Mouse (Mus musculus) regulatory T cell (primary cell): ENCODE data around the gene Capza1.
"Not testable (repeated sequence)": the region's sequence is repeated elsewhere in the genome, so short reads cannot be mapped to it uniquely, and the experiment has no call there.

ENCODE experiments used
- in situ Hi-C: fragments of 300-600 bp; cut with MboI, MseI; formaldehyde crosslinking; loops from one replicate; pipeline ENCODE4 v1.15.1; 2025; ENCODE audit warnings: high pct_unique_total_duplicates

Gene Capza1

GRCm38 (mm10) chr3:104817481-104817990, 46.8 kb downstream of the Capza1 start:
- in situ Hi-C loops: no loop called here

DNA sequence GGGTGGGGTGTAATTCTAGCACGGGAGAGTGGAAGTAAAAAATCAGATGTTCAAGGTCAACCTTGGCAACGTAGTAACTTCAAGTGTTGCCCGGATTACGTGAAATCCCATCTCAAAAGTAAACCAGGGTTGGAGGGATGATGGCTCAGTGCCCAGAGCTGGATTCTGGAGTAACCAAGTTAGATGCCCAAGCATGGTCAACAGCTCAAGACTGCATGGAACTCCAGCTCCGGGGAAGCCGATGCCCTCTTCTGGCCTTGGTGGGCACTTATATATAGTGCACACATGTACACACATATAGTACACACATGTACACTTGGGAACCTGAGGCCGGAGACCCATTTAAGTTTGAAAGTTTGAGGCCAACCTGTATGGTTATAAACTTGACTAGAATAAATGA, 48.2 kb downstream of the Capza1 start:
- in situ Hi-C loops: no loop called here

GRCm38 (mm10) chr3:104815346-104815745, 49.0 kb downstream of the Capza1 start:
- in situ Hi-C loops: no loop called here

DNA sequence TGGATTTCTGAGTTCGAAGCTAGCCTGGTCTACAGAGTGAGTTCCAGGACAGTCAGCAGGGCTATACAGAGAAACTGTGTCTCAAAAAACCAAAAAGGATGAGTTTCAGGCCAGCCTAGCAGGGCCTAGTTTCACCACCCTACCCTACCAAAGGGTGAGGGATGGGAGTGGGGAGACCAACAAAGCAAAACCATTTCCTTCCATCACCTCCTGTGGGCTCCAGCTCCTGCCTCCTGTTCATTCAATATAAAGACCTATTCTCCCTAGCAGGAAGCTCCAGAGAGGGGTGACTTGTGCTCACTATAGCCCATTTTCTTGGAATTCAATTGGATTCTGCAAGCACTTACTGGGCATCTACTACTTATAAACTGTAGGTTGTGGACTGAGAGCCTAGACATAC, 49.6 kb downstream of the Capza1 start:
- in situ Hi-C loops: no loop called here

- in situ Hi-C loops: not testable (repeated sequence)
Measured at GRCm38 (mm10) chr3:104813227-104813626, 51.1 kb downstream of the Capza1 start.

DNA sequence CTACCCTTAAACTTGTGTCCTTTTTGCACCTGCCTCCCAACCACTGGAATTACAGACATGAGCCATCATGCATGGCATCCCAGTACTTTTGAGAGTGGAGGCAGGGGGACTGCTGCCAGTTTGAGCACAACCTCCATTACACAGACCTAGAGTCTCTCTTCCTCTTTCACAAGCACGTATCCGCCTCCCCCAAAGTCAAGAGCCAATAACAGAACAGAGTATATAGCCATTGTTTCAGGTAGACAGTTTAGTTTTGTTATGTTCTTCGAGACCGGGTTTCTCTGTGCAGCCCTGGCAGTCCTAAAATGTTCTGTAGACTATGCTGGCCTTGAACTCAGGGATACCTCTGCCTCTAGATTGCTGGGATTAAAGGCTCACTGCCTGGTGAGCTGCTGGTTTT, 52.1 kb downstream of the Capza1 start:
- in situ Hi-C loops: no loop called here

GRCm38 (mm10) chr3:104811752-104812151, 52.6 kb downstream of the Capza1 start:
- in situ Hi-C loops: no loop called here

- in situ Hi-C loops: no loop called here
Measured at GRCm38 (mm10) chr3:104805539-104805938, 58.8 kb downstream of the Capza1 start.

- in situ Hi-C loops: no loop called here
Measured at GRCm38 (mm10) chr3:104804312-104804711, 60.0 kb downstream of the Capza1 start.

GRCm38 (mm10) chr3:104801481-104801880, 62.8 kb downstream of the Capza1 start:
- in situ Hi-C loops: no loop called here

DNA sequence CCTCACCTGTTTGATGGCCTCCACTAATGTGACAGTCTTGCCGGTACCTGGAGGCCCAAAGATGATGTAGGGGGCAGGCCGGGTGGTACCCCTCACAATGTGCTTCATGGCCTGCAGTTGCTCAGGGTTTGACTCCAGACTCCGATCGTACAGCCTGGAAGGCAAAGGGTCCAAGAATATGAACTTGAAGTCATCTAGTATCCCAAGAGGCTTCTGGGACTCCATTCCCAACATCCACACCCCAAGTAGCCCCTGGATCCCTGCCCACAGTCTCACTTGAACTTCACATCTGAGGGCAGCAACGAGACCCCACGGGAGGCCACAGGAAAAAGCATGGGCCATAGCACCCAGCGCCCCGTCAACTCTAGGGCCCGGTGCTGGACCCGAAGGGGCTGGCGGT, 63.6 kb downstream of the Capza1 start:
- in situ Hi-C loops: no loop called here

DNA sequence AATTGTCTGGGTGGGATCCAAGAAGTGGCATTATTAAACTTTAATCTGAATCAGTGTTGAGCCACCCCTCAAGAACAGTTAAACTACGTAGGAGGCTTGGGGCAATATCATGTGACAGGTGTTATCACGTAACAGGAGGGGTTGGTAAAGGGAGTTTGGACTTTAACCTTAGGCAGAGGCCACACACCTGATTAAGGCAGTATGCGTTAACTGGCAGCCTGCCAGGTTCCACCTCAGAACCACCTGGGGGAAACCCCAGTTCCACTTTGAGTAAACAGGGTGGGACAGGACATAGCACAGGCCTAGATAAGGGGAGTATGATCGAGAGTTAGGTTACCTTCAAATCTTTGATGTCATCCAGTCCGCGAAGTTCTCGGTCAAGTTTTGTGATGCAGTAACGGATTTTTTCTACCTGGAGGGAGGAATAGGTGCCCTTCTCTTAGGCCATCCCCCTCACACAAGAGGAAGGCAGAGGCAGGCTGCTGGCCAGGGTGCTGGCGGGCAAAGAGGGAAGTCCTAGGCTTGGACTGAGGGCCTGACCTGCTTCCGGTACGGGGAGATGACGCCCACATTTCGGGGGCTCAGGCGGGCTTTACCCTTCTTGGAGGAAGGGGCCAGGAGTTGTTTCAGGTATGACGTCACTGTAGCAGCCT, 67.7 kb downstream of the Capza1 start:
- in situ Hi-C loops: no loop called here

DNA sequence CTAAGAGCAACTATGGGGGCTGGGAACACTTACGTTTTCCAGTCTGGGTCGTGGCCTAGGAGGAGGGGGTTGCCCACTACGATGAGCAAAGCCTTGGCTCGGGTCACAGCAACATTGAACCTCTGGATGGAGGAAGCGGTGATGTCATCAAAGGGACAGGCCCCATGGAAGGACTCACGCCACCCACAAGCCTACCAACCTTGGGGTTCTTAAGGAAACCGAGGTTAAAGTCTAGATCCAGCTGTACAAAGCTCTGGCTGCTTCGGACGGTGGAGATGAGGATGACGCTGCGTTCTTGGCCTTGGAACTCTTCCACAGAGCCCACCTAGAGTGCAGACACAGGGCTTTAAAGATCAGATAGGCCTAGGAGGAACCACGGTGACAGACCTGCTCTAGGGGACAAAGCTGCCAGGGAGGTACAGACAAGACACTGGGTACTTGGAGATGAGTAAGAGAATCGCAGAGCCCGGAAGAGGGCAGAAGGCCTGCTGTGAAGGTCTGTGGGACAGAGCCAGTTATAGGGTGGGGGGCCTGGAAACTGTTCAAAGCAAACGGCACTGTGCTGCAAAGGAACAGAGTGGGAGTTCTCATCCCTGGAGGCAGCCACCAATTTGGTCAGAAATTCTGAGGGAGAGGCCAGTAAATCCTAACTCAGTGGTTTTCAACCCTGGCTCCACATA, 68.5 kb downstream of the Capza1 start:
- in situ Hi-C loops: no loop called here

- in situ Hi-C loops: no loop called here
Measured at GRCm38 (mm10) chr3:104794953-104795470, 69.3 kb downstream of the Capza1 start.

- in situ Hi-C loops: no loop called here
Measured at GRCm38 (mm10) chr3:104793871-104794828, 70.2 kb downstream of the Capza1 start.

GRCm38 (mm10) chr3:104792360-104793270, 71.7 kb downstream of the Capza1 start:
- in situ Hi-C loops: no loop called here

- in situ Hi-C loops: no loop called here
Measured at GRCm38 (mm10) chr3:104791671-104792070, 72.6 kb downstream of the Capza1 start.

- in situ Hi-C loops: no loop called here
Measured at GRCm38 (mm10) chr3:104791017-104791416, 73.3 kb downstream of the Capza1 start.

DNA sequence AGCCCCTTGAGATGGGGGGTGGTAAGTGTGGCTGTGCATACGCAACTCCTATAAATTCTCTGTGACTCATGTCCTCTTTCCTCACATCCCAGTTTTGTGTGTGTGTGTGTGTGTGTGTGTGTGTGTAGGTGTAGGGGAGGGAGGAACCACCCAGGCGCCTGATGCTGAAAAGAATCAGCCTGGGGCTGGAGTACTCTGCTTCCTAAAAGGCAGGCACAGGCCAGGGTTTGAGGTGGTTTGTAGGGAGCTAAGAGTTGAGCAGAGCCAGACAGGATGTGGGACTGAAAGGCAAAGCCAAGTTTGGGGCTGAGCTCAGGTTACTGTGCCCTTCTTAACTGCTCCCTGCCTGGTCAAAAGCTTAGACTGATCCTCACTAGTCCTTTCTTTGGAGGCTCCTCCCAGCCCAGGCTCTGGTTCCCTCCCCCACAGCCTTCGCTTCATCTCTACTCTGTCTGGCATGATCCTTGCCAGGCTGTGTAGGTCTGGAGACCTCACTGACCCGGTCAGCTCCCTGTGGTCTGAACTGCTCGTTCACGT, 73.8 kb downstream of the Capza1 start:
- in situ Hi-C loops: no loop called here

DNA sequence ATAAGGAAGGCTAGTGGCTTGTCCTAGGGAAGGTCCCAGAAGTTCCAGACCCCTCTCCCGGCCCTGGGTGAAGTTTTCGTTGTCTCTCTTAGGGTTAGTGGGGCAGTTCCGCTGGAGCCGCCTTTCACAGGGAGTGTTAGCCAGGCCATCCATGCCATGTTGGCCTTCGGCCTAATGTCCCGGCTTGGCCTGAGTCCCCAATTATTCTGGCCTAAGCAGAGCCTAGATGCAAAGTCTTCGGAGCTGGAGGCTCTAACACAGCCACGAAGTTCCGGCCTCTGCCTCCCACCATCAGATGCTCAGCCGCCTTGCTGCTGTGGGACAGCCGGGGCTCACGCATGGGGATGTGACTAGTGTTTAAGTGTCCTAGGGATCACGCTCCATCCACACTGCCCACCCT, 74.5 kb downstream of the Capza1 start:
- in situ Hi-C loops: no loop called here

GRCm38 (mm10) chr3:104789312-104789605, 75.0 kb downstream of the Capza1 start:
- in situ Hi-C loops: no loop called here
